Mouse (Mus musculus): ENCODE data around the gene Zfp553. TPM values are rescaled to one million over a fixed set of nuclear protein-coding genes. Genes with fewer than 3 reads are reported as not detected.
A peak's percentile ranks its signal among the peaks of the same experiment; 100 is the strongest.

Gene Zfp553
- polyA plus RNA-seq, 1 experiment from 2014 or later: 48.7 TPM

- no peak for ATAC-seq
- Histone ChIP-seq H3K4me1 (ENCODE audit: control insufficient read depth, insufficient read depth, low read length) (peaks cover 18% of the 10 kb centered on the region), H3K36me3 (ENCODE audit: control insufficient read depth, insufficient read depth, low read length) (peaks cover 24% of the 10 kb centered on the region), H3K4me3 (ENCODE audit: low read depth, low read length) (no peak overlapping the region), H3K27me3 (ENCODE audit: control insufficient read depth, insufficient read depth, low read depth, low read length) (no peaks in the 10 kb centered on the region), H3K9ac (ENCODE audit: low read depth, low read length) (no peak overlapping the region), H3K4me2 (ENCODE audit: low read length) (peak overlapping the region; percentile 91; the same call in 1 of the 2 replicates), H3K27ac (ENCODE audit: low read length) (no peak overlapping the region), H3K9me3 (replicated peaks; ENCODE audit: control insufficient read depth, low read length, poor library complexity, severe bottlenecking) (no peaks in the 10 kb centered on the region)
- WGBS: 95% methylated on average over 17 of the region's 17 CpGs
Measured at GRCm38 (mm10) chr7:127194011-127194632, 38.7 kb upstream of the Zfp553 start.

GRCm38 (mm10) chr7:127194633-127195029 is 38.2 kb upstream of the Zfp553 start:
- Histone ChIP-seq H3K27me3 (ENCODE audit: control insufficient read depth, insufficient read depth, low read depth, low read length) (no peaks in the 10 kb centered on the region), H3K4me3 (ENCODE audit: low read depth, low read length) (peak overlapping the region; percentile 74), H3K4me1 (ENCODE audit: control insufficient read depth, insufficient read depth, low read length) (peaks cover 18% of the 10 kb centered on the region), H3K9ac (ENCODE audit: low read depth, low read length) (peak overlapping the region; percentile 67), H3K27ac (ENCODE audit: low read length) (no peak overlapping the region), H3K36me3 (ENCODE audit: control insufficient read depth, insufficient read depth, low read length) (peaks cover 29% of the 10 kb centered on the region), H3K4me2 (ENCODE audit: low read length) (peak overlapping the region; percentile 91), H3K9me3 (replicated peaks; ENCODE audit: control insufficient read depth, low read length, poor library complexity, severe bottlenecking) (no peaks in the 10 kb centered on the region)
- no peak for ATAC-seq
- 89% methylated on average over 7 of the region's 7 CpGs for WGBS

- Histone ChIP-seq H3K4me3 (ENCODE audit: low read depth, low read length) (peak within 1 kb of the TSS; percentile 74), H3K4me1 (ENCODE audit: control insufficient read depth, insufficient read depth, low read length) (peaks cover 18% of the 10 kb centered on the region), H3K4me2 (ENCODE audit: low read length) (peak within 1 kb of the TSS; percentile 91), H3K9me3 (replicated peaks; ENCODE audit: control insufficient read depth, low read length, poor library complexity, severe bottlenecking) (no peaks in the 10 kb centered on the region), H3K27ac (ENCODE audit: low read length) (peak within 1 kb of the TSS; percentile 88), H3K36me3 (ENCODE audit: control insufficient read depth, insufficient read depth, low read length) (peaks cover 35% of the 10 kb centered on the region), H3K9ac (ENCODE audit: low read depth, low read length) (peak within 1 kb of the TSS; percentile 67), H3K27me3 (ENCODE audit: control insufficient read depth, insufficient read depth, low read depth, low read length) (no peaks in the 10 kb centered on the region)
- peak; percentile 96 for ATAC-seq
- 0% methylated on average over 51 of the region's 51 CpGs for WGBS
Measured at GRCm38 (mm10) chr7:127195544-127196295, 37.1 kb upstream of the Zfp553 start, which contains the start of gene Cd2bp2. TSS of gene Cd2bp2 (minus strand) at chr7:127196050.

- no peaks in the 10 kb centered on the region for H3K27me3 ChIP-seq (ENCODE audit: control insufficient read depth, insufficient read depth, low read depth, low read length)
- peaks cover 18% of the 10 kb centered on the region for H3K4me1 ChIP-seq (ENCODE audit: control insufficient read depth, insufficient read depth, low read length)
- WGBS: 53% methylated on average over 11 of the region's 11 CpGs
- peak overlapping the region; percentile 78 for H3K27ac ChIP-seq (ENCODE audit: low read length)
- no peak for ATAC-seq
- peaks cover 39% of the 10 kb centered on the region for H3K36me3 ChIP-seq (ENCODE audit: control insufficient read depth, insufficient read depth, low read length)
- peak overlapping the region; percentile 64 for H3K9ac ChIP-seq (ENCODE audit: low read depth, low read length)
- peak overlapping the region; percentile 74 for H3K4me3 ChIP-seq (ENCODE audit: low read depth, low read length)
- H3K4me2 ChIP-seq (ENCODE audit: low read length): peak overlapping the region; percentile 64
- no peaks in the 10 kb centered on the region for H3K9me3 ChIP-seq (replicated peaks; ENCODE audit: control insufficient read depth, low read length, poor library complexity, severe bottlenecking)
Measured at GRCm38 (mm10) chr7:127196484-127196883, 36.4 kb upstream of the Zfp553 start.

- no peak for ATAC-seq
- no peak overlapping the region for H3K27ac ChIP-seq (ENCODE audit: low read length)
- WGBS: 58% methylated on average over 2 of the region's 2 CpGs
- H3K4me2 ChIP-seq (ENCODE audit: low read length): peak overlapping the region; percentile 99
- H3K4me1 ChIP-seq (ENCODE audit: control insufficient read depth, insufficient read depth, low read length): peaks cover 30% of the 10 kb centered on the region
- H3K9me3 ChIP-seq (replicated peaks; ENCODE audit: control insufficient read depth, low read length, poor library complexity, severe bottlenecking): no peaks in the 10 kb centered on the region
- peaks cover 12% of the 10 kb centered on the region; the same call in 1 of the 2 replicates for H3K36me3 ChIP-seq (ENCODE audit: control insufficient read depth, insufficient read depth, low read length)
- no peaks in the 10 kb centered on the region for H3K27me3 ChIP-seq (ENCODE audit: control insufficient read depth, insufficient read depth, low read depth, low read length)
- H3K4me3 ChIP-seq (ENCODE audit: low read depth, low read length): peak overlapping the region; percentile 91
- H3K9ac ChIP-seq (ENCODE audit: low read depth, low read length): peak overlapping the region; percentile 91
Measured at GRCm38 (mm10) chr7:127206606-127207005, 26.3 kb upstream of the Zfp553 start.

GRCm38 (mm10) chr7:127207374-127208294 is 25.2 kb upstream of the Zfp553 start:
- 0 out of 2 replicates have a peak, but pooled peaks have one; percentile 2 for ATAC-seq
- H3K27ac ChIP-seq (ENCODE audit: low read length): peak overlapping the region; percentile 83
- peak overlapping the region; percentile 91 for H3K9ac ChIP-seq (ENCODE audit: low read depth, low read length)
- WGBS: under 1% methylated on average over 53 of the region's 53 CpGs
- H3K36me3 ChIP-seq (ENCODE audit: control insufficient read depth, insufficient read depth, low read length): peaks cover 12% of the 10 kb centered on the region; the same call in 1 of the 2 replicates
- H3K4me2 ChIP-seq (ENCODE audit: low read length): peak overlapping the region; percentile 99
- no peaks in the 10 kb centered on the region for H3K27me3 ChIP-seq (ENCODE audit: control insufficient read depth, insufficient read depth, low read depth, low read length)
- peaks cover 30% of the 10 kb centered on the region for H3K4me1 ChIP-seq (ENCODE audit: control insufficient read depth, insufficient read depth, low read length)
- peak overlapping the region; percentile 91 for H3K4me3 ChIP-seq (ENCODE audit: low read depth, low read length)
- no peaks in the 10 kb centered on the region for H3K9me3 ChIP-seq (replicated peaks; ENCODE audit: control insufficient read depth, low read length, poor library complexity, severe bottlenecking)

GRCm38 (mm10) chr7:127208295-127208552 is 24.6 kb upstream of the Zfp553 start, which contains the start of gene Tbc1d10b:
TSS of gene Tbc1d10b (minus strand) at chr7:127208468.
- peak; percentile 6; the same call in 1 of the 2 replicates for ATAC-seq
- Histone ChIP-seq H3K9me3 (replicated peaks; ENCODE audit: control insufficient read depth, low read length, poor library complexity, severe bottlenecking) (no peaks in the 10 kb centered on the region), H3K36me3 (ENCODE audit: control insufficient read depth, insufficient read depth, low read length) (peaks cover 8% of the 10 kb centered on the region; the same call in 1 of the 2 replicates), H3K4me3 (ENCODE audit: low read depth, low read length) (peak within 1 kb of the TSS; percentile 91), H3K4me2 (ENCODE audit: low read length) (peak within 1 kb of the TSS; percentile 99), H3K9ac (ENCODE audit: low read depth, low read length) (peak within 1 kb of the TSS; percentile 91), H3K27ac (ENCODE audit: low read length) (peak within 1 kb of the TSS; percentile 85), H3K27me3 (ENCODE audit: control insufficient read depth, insufficient read depth, low read depth, low read length) (no peaks in the 10 kb centered on the region), H3K4me1 (ENCODE audit: control insufficient read depth, insufficient read depth, low read length) (peaks cover 30% of the 10 kb centered on the region)
- WGBS: 0% methylated on average over 26 of the region's 44 CpGs

GRCm38 (mm10) chr7:127208553-127209438 is 24.1 kb upstream of the Zfp553 start, which contains the start of gene Mylpf:
TSS of gene Mylpf (plus strand) at chr7:127208890.
- no peaks in the 10 kb centered on the region for H3K9me3 ChIP-seq (replicated peaks; ENCODE audit: control insufficient read depth, low read length, poor library complexity, severe bottlenecking)
- H3K9ac ChIP-seq (ENCODE audit: low read depth, low read length): peak within 1 kb of the TSS; percentile 91
- peak within 1 kb of the TSS; percentile 91 for H3K4me3 ChIP-seq (ENCODE audit: low read depth, low read length)
- no peaks in the 10 kb centered on the region for H3K27me3 ChIP-seq (ENCODE audit: control insufficient read depth, insufficient read depth, low read depth, low read length)
- H3K27ac ChIP-seq (ENCODE audit: low read length): peak within 1 kb of the TSS; percentile 85
- peaks cover 30% of the 10 kb centered on the region for H3K4me1 ChIP-seq (ENCODE audit: control insufficient read depth, insufficient read depth, low read length)
- peaks cover 5% of the 10 kb centered on the region; the same call in 1 of the 2 replicates for H3K36me3 ChIP-seq (ENCODE audit: control insufficient read depth, insufficient read depth, low read length)
- ATAC-seq: peak; percentile 96
- peak within 1 kb of the TSS; percentile 99 for H3K4me2 ChIP-seq (ENCODE audit: low read length)
- under 1% methylated on average over 40 of the region's 44 CpGs for WGBS

All from midbrain, embryonic 16.5 days (tissue).